Mouse (Mus musculus) right cerebral cortex, postnatal 36 days (tissue): Measurements from ENCODE around the gene Rpl13a.
"Not testable (repeated sequence)": the region's sequence is repeated elsewhere in the genome, so short reads cannot be mapped to it uniquely, and the experiment has no call there.

Experiments used
- DNase-seq, 2 experiments: peaks; one replicate each; pipeline ENCODE4 v3.0.0; 2022; ENCODE audit warnings: low spot score in 2 of 2, mixed read lengths in 1 of 2

The Rpl13a gene

GRCm38 (mm10) chr7:45128624-45129246 is at the start of gene Rpl13a:
Gene Rpl13a (minus strand): TSS chr7:45128761.
- peak; percentile 99 for DNase-seq

GRCm38 (mm10) chr7:45176356-45176755 is 47.8 kb upstream of the Rpl13a start:
- DNase-seq = no peak

DNA sequence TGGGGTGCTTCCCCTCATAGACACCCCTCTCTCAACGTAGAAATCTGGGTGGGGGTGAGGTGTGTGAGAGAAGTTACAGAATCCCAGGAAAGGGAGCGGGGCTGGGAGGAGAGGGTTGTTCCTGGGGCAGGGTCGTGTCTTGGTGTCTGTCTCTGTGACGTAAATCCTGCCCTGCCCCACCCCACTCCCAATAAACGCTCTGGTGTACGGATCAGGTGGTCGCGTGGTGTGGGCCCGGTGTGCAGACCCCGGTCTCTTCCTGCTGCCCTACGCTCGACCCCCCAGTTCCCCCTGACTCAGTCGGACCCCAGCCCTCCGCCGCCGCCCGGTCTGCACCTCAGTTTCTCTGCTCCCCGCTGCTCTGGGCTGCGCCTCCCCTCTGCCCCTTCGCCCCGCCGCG is 47.4 kb upstream of the Rpl13a start:
- no peak for DNase-seq

DNA sequence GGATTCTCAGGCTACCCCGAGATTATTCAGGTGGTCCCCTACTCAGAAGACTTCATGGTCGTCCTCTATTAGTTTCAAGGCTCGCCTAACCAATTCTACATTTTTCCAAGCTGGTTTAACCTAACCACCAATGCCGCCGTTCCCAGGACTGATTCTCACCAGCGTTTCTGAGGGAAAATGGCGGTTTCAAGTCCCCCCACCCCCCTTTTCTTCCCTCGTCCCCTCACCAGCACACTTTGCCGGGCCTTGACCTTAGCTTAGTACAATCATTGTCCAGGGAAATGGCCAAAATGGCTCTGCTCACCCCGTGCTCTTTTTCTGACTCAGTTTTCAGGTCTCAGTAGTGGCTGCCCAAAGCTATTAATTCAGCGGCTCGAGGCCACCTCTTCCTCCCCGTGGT is 46.8 kb upstream of the Rpl13a start:
- DNase-seq = no peak

- no peak for DNase-seq
Observed at GRCm38 (mm10) chr7:45174567-45175280, 46.2 kb upstream of the Rpl13a start.

GRCm38 (mm10) chr7:45173772-45174171 is 45.2 kb upstream of the Rpl13a start:
- not testable (repeated sequence) for DNase-seq

GRCm38 (mm10) chr7:45172974-45173373 is 44.4 kb upstream of the Rpl13a start:
- no peak for DNase-seq

DNA sequence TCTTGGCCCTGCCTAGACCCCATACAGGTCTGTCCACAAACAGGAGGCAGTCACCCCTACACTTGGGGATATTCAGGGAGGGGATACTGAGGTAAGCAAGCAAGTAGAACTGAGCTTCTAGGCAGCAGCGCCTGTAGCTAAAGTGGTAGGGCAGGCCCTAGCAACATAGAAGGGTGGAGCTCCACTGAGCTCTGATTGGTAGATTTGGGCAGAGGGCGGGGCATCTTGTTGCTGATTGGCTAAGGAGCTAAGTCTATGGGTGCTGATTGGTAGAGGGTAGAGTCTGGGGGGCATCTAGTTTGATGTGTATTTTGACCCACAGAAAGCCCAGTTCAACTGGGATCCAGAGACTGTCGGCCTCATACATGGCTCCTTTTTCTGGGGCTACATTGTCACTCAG is 40.9 kb upstream of the Rpl13a start:
- no peak for DNase-seq

DNA sequence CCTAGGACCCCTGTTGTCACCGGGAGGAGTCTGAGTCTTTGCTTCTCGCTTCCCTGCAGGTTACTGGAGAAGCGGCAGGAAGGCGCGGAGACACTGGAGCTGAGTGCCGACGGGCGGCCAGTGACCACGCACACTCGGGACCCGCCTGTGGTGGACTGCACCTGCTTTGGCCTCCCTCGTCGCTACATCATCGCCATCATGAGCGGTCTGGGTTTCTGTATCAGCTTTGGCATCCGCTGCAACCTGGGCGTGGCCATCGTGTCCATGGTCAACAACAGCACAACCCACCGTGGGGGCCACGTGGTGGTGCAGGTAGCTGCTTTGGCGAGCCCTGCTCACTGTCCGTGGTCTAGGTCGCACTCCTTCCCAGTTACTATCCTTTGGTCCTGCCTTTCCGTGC is 40.1 kb upstream of the Rpl13a start:
- no peak for DNase-seq

DNA sequence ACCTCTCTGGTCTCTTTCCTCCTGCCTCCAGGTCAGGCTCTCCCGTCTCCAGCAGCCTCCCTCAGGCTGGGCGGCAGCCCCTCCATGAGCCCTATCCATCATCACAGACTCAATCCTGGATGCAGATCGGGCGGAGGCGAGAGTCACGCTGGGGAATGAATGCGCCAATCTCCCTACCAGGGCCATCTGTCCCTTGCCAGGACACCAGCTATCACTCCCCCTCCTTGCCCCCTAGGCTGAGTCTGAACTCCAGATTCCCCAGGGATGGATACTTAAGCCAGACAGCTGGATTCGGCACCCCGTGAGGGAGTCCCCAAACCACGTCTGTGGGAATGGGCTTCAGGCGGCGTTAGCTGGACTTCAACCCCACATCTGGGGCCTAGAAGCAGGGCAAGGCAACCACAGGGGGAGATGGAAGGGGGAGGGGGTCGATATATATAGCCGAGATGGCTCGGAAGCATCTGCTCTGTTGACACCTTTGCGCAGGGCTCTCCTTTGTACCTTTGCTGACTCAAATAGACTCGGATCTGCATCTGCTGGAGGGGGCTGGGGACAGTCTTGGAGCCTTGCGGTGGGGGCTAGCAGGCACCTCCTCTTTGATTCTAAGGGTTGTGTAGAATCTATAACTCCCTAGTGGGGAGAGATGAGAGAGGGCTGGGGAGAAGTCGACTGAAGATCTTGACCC is 39.3 kb upstream of the Rpl13a start:
- peak in 1 of 2 experiments; percentile 68 for DNase-seq

DNA sequence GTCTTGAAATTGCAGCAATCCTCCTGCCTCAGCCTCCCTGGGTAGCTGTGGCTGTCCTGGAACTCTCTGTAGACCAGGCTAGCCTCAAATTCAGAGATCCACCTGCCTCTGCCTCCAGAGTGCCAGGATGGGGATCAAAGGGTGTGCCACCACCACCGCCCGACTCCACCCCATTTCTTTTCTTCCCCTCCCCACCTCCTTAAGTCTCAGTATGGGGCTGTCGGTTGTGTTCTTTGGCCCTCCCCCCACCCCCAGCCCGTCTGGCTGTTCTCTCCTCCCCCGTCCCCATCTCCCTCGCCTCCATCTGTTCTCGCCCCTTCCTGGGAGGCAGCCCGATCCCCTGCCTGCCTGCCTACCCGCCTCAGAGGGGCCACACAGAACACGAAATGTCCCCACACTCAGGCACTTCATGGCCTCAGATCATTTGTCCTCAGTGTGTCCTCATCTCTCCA is 38.4 kb upstream of the Rpl13a start:
- no peak for DNase-seq

- no peak for DNase-seq
Observed at GRCm38 (mm10) chr7:45165701-45166100, 37.1 kb upstream of the Rpl13a start.

DNA sequence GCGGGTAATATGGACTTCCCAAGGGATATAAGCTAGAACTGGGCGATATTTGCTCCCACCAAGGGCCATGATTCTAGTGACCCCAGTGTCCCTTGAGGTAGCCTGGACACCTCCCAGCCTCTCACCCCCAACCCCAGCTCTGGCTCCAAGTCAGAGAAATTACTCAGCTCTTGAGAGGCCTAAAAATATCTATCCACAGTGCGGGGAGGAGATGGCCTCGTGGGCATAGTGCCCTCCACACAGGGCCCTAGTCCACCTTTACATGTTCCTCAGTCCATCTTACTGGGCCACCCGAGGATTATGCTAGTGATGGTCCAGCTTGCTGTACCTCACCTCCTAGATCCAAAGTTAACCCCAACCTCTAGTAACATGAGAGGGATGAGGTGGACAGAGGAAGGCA is 36.3 kb upstream of the Rpl13a start:
- DNase-seq = no peak

DNA sequence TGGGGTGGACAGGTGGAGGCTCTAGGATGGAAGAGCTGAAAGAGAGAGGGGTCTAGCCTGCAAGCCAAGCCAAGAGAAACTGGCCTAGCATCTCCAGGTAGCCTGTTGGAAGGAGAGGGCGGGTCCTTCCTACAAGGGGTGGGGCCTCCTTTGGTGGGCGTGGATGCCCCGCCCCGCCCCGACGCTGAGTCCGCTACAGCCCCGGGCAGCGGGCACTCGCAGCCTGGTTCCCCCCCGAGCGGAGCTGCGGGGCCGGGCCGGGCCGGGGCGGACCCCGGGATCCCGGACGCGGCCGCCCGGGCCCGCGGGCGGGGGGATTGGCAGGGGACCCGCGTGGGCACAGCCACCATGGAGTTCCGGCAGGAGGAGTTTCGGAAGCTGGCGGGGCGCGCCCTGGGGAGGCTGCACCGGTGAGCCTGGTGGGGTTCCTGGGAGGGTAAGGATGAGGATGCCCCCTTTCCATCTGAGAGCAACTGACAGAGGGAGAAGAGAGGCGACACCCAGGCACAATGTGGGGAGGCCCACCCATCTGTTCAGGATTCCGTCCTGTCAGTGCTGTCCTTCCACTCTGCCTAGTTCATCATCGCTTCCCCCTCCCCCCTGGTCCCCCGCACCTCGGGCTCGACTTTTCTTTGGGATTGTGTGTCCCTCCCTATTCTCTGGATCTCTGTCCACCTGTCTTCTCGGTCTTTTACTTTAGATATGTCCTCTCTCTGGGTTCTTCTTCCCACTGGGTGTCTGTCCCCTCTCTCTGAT is 35.4 kb upstream of the Rpl13a start, which contains the start of gene Slc17a7:
Gene Slc17a7, plus strand, starts transcription at position 215 of the 756 bp plus-strand sequence.
- DNase-seq = peak in 1 of 2 experiments; percentile 60

DNA sequence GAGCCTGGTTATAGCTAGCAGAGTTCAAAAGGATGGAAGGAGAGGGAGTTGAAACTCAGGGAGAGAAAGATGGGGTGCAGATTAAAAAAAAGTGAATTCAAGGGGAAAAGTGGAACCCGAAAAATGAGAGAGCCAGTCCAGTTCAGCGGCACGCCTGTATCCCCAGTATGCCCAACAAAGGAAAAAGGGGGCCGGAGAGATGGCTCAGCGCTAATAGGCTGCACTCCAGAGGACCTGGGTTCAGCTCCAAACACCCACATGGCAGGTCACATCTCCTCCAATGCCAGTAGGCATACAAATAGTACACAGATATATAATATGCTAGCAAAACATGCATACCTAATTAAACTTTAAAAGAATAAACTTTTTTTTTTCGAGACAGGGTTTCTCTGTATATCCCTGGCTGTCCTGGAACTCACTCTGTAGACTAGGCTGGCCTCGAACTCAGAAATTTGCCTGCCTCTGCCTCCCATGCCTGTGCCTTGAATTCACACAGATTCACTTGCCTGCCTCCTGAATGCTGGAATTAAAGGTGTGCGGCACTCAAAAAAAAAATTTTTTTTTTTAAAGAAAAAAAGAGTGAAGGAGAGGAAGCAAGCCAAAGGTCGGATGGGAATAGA is 34.5 kb upstream of the Rpl13a start:
- no peak for DNase-seq

- DNase-seq = no peak
Observed at GRCm38 (mm10) chr7:45162551-45162950, 34.0 kb upstream of the Rpl13a start.

DNA sequence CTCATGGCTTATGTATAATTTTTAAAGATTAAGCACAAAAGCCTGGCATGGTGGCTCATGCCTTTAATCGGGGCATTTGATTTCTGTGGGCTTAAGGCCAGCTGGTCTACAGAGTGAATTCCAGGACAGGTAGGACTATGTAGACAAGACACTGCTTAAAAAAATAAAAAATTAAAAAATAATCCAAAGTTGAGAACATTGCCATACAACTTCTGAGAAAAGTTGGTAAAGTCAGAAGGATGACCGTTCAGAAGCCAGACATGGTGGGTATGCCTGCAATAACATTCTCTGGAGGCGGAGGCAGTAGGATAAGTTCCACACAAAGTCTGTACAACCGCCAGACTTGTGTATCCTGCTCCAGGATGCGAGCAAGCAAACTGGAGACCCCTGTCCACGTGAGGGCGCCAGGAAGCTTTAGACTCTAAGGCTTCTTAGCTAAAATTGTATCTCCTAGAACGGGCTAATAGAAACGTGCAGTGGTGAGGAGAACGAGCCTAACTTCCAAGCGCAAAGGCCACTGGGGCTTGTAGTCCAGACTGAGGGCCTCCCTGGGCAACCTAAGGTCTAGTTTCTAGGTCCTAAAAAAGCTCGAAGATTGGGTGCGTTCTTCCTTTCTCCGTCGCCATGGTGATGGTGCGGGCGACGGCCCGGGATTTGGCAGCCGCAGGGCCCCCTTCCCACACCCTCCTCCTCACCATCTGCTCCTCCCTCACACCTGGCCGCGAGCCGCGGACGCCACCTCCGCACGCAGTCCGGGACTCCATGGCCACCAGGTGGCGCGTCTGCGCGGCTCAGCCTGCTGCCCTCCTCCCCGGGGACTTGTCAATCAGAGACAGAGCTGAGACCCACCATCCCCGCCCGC is 33.3 kb upstream of the Rpl13a start:
- peak; percentile 90 to 93 for DNase-seq

GRCm38 (mm10) chr7:45160866-45161265 is 32.3 kb upstream of the Rpl13a start:
- DNase-seq = no peak

DNA sequence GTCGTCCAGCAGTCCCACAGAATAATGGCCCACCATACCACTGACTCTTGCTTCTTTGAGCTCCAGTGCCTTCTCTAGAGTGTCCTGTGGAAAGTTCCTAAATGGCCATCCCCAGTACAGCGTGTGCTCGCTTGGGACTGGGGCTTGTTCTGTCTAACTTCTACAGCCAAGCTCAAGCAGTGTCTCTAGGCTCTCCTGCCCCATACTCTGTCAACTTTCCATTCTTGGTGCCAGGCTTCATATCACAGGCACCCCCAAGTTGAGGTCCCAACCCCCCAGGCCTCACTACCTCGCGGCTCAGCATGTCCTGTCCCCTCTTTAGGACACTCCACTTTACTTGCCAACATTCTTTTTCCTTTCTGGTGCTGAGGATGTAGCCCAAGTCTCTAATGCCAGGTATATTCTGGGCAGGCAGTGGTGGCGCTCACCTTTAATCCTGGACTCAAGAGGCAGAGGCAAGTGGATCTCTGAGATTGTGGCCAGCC is 31.8 kb upstream of the Rpl13a start:
- DNase-seq = no peak

- DNase-seq = no peak
Observed at GRCm38 (mm10) chr7:45158991-45159390, 30.4 kb upstream of the Rpl13a start.
